Comparison of ENCODE assay signal across 8 mouse cellular contexts in genomic region chr17:87473736-87474500, GRCm38 (mm10). TPM values are rescaled to one million over a fixed set of nuclear protein-coding genes. Genes with fewer than 3 reads are reported as not detected.
DNase-seq lines count a peak whose midpoint lies in the region; ATAC-seq and TF ChIP-seq lines count a peak whose summit lies in the region.

No protein-coding gene starts in this region.

- no peak for TF ChIP-seq CTCF in spleen, adult 2 months (IDR thresholded peaks at IDR 0.05; ENCODE audit: extremely low read depth, insufficient read depth, insufficient read length, insufficient replicate concordance)
- TF ChIP-seq CTCF in intestine, postnatal 0 days (IDR thresholded peaks at IDR 0.05; ENCODE audit: low read depth) = no peak

- no peaks in the 10 kb centered on the region for H3K27me3 ChIP-seq in spleen, adult 2 months (ENCODE audit: control insufficient read depth, insufficient read depth, low read length)
- no peaks in the 10 kb centered on the region for H3K27me3 ChIP-seq in intestine, postnatal 0 days (replicated peaks; ENCODE audit: control insufficient read depth, insufficient read depth, low read length)
- H3K27me3 ChIP-seq in limb, embryonic 14.5 days (ENCODE audit: control insufficient read depth, insufficient read depth, low read length) = no peaks in the 10 kb centered on the region
- H3K27me3 ChIP-seq in midbrain, embryonic 13.5 days = no peaks in the 10 kb centered on the region; the same call in 1 of the 2 replicates
- H3K27me3 ChIP-seq in splenic B cell, adult 2 months (ENCODE audit: control insufficient read depth, insufficient read depth, low read length, poor library complexity, severe bottlenecking) = no peaks in the 10 kb centered on the region

- no peaks in the 10 kb centered on the region for H3K36me3 ChIP-seq in spleen, adult 2 months (ENCODE audit: control insufficient read depth, insufficient read depth, low read length)
- no peaks in the 10 kb centered on the region for H3K36me3 ChIP-seq in intestine, postnatal 0 days (ENCODE audit: control insufficient read depth, insufficient read depth)
- no peaks in the 10 kb centered on the region for H3K36me3 ChIP-seq in limb, embryonic 14.5 days (ENCODE audit: control insufficient read depth, insufficient read depth, low read length)
- no peaks in the 10 kb centered on the region for H3K36me3 ChIP-seq in midbrain, embryonic 13.5 days
- H3K36me3 ChIP-seq in splenic B cell, adult 2 months (ENCODE audit: control insufficient read depth, insufficient read depth, low read length, poor library complexity, severe bottlenecking) = no peaks in the 10 kb centered on the region

- peak overlapping the region; percentile 39 for H3K4me3 ChIP-seq in spleen, adult 2 months (ENCODE audit: extremely low read depth, insufficient read depth, insufficient read length)
- peak overlapping the region; percentile 26 for H3K4me3 ChIP-seq in intestine, postnatal 0 days (ENCODE audit: low read depth, low read length)
- H3K4me3 ChIP-seq in limb, embryonic 14.5 days (replicated peaks; ENCODE audit: low read length) = peak overlapping the region; percentile 29
- peak overlapping the region; percentile 34 for H3K4me3 ChIP-seq in midbrain, embryonic 13.5 days (replicated peaks)

- no peaks in the 10 kb centered on the region for H3K4me1 ChIP-seq in spleen, adult 2 months (ENCODE audit: control insufficient read depth, insufficient read depth, insufficient read length)
- H3K4me1 ChIP-seq in intestine, postnatal 0 days (replicated peaks; ENCODE audit: control insufficient read depth, insufficient read depth, low read length) = peaks cover 20% of the 10 kb centered on the region
- peaks cover 15% of the 10 kb centered on the region for H3K4me1 ChIP-seq in limb, embryonic 14.5 days (ENCODE audit: control insufficient read depth, insufficient read depth, low read length)
- H3K4me1 ChIP-seq in midbrain, embryonic 13.5 days (replicated peaks) = peaks cover 32% of the 10 kb centered on the region

- no peaks in the 10 kb centered on the region for H3K9me3 ChIP-seq in intestine, postnatal 0 days (ENCODE audit: control insufficient read depth)
- H3K9me3 ChIP-seq in limb, embryonic 14.5 days (ENCODE audit: control insufficient read depth, low read length) = no peaks in the 10 kb centered on the region
- H3K9me3 ChIP-seq in midbrain, embryonic 13.5 days = no peaks in the 10 kb centered on the region

- TF ChIP-seq POLR2A in spleen, adult 2 months (IDR thresholded peaks at IDR 0.05; ENCODE audit: low read depth, low read length) = no peak
- no peak for TF ChIP-seq POLR2A in limb, embryonic 14.5 days (IDR thresholded peaks at IDR 0.05; ENCODE audit: borderline replicate concordance, extremely low read depth, insufficient read depth, insufficient read length)

- peak; percentile 28; the same call in 1 of the 2 replicates for ATAC-seq in intestine, postnatal 0 days
- ATAC-seq in limb, embryonic 14.5 days (ENCODE audit: low FRiP score, low read depth) = peak; percentile 73
- peak; percentile 73 for ATAC-seq in midbrain, embryonic 13.5 days

- no peak overlapping the region for H3K27ac ChIP-seq in spleen, adult 2 months (ENCODE audit: insufficient read depth, low read length)
- peak overlapping the region; percentile 8; the same call in 1 of the 2 replicates for H3K27ac ChIP-seq in intestine, postnatal 0 days (ENCODE audit: low read depth, low read length)
- 0 out of 2 replicates have a peak overlapping the region, but pooled peaks have one; percentile 33 for H3K27ac ChIP-seq in limb, embryonic 14.5 days (replicated peaks; ENCODE audit: low read depth, low read length)
- peak overlapping the region; percentile 36 for H3K27ac ChIP-seq in midbrain, embryonic 13.5 days

- peak in 1 of 2 experiments; percentile 19 for DNase-seq in spleen, adult 2 months (ENCODE audit: low read depth in 1 of 2, low spot score in 2 of 2)
- DNase-seq in spleen, postnatal 4 days (ENCODE audit: low spot score in 2 of 2) = no peak
- peak; percentile 68 for DNase-seq in embryo, embryonic 10.5 days (ENCODE audit: low spot score)
- peak; percentile 27 for DNase-seq in gastrocnemius, postnatal 25 days
- DNase-seq in limb, embryonic 14.5 days (ENCODE audit: low spot score) = peak; percentile 57
- DNase-seq in splenic B cell, adult 2 months (ENCODE audit: low read depth, low spot score) = peak; percentile 63

- WGBS in spleen, adult 2 months = 6% methylated on average over 23 of the region's 23 CpGs
- WGBS in intestine, postnatal 0 days = 5% methylated on average over 23 of the region's 23 CpGs
- 2% methylated on average over 23 of the region's 23 CpGs for WGBS in limb, embryonic 14.5 days
- WGBS in midbrain, embryonic 13.5 days = under 1% methylated on average over 23 of the region's 23 CpGs

- H3K4me2 ChIP-seq in intestine, postnatal 0 days (replicated peaks; ENCODE audit: low read depth) = peak overlapping the region; percentile 70
- peak overlapping the region; percentile 58 for H3K4me2 ChIP-seq in limb, embryonic 14.5 days (replicated peaks; ENCODE audit: low read depth, low read length, severe bottlenecking)
- H3K4me2 ChIP-seq in midbrain, embryonic 13.5 days (replicated peaks) = peak overlapping the region; percentile 65

- H3K9ac ChIP-seq in intestine, postnatal 0 days (ENCODE audit: low read depth, low read length) = peak overlapping the region; percentile 37; the same call in 1 of the 2 replicates
- peak overlapping the region; percentile 17 for H3K9ac ChIP-seq in limb, embryonic 14.5 days (ENCODE audit: low read depth, low read length, severe bottlenecking)
- peak overlapping the region; percentile 39 for H3K9ac ChIP-seq in midbrain, embryonic 13.5 days (replicated peaks)

RNA-seq across cellular contexts. Expression of gene Calm2, which starts 27.2 kb away (rescaled TPM):
- 12.4 TPM in 2 replicates for polyA plus RNA-seq in spleen, adult 2 months (2012; rRNA removed)
- 100 to 1,000 TPM; 161 to 162 TPM for total RNA-seq in gastrocnemius, postnatal 25 days (2021)
- 756 and 774 TPM in 2 replicates for polyA plus RNA-seq in intestine, postnatal 0 days (2015; fragmentation: Nextera tagmentation; extraction: Ambion mirVana)
- polyA plus RNA-seq in limb, embryonic 14.5 days (2012; rRNA removed) = 385 and 537 TPM in 2 replicates
- 933 and 956 TPM in 2 replicates for polyA plus RNA-seq in limb, embryonic 14.5 days (2014; fragmentation: Nextera tagmentation; extraction: Ambion mirVana)
- 1,571 and 1,689 TPM in 2 replicates for polyA plus RNA-seq in midbrain, embryonic 13.5 days (2015; fragmentation: Nextera tagmentation; extraction: Ambion mirVana)

RNA-seq across cellular contexts. Expression of gene Stpg4, which starts 46.4 kb away (rescaled TPM):
- polyA plus RNA-seq in spleen, adult 2 months (2012; rRNA removed) = 0.21 TPM in 1 of 2 replicates, not detected in the other
- total RNA-seq in gastrocnemius, postnatal 25 days (2021) = not detected
- polyA plus RNA-seq in intestine, postnatal 0 days (2015; fragmentation: Nextera tagmentation; extraction: Ambion mirVana) = not detected in 2 replicates
- polyA plus RNA-seq in limb, embryonic 14.5 days (2012; rRNA removed) = not detected in 2 replicates
- polyA plus RNA-seq in limb, embryonic 14.5 days (2014; fragmentation: Nextera tagmentation; extraction: Ambion mirVana) = not detected in 2 replicates
- 0.37 TPM in 1 of 2 replicates, not detected in the other for polyA plus RNA-seq in midbrain, embryonic 13.5 days (2015; fragmentation: Nextera tagmentation; extraction: Ambion mirVana)

Comparison
In these comparisons a context has a peak if more than half of its experiments do, and no peak if none do; other contexts are left out.
1. DNase-seq: peak in embryo, embryonic 10.5 days (single experiment), gastrocnemius, postnatal 25 days (single experiment), limb, embryonic 14.5 days (single experiment) and splenic B cell, adult 2 months (single experiment); none in spleen, postnatal 4 days (0 of 2).
2. RNA of gene Calm2, which starts 27.2 kb away (polyA plus RNA-seq): 1,571 to 1,689 TPM in midbrain, embryonic 13.5 days, 385 to 956 TPM in limb, embryonic 14.5 days and 756 to 774 TPM in intestine, postnatal 0 days; 12.4 TPM in spleen, adult 2 months; every median in the first group is over 10 times any median in the second.
3. Peak in every context shown above with its lines, with median percentiles within 50 percentile points of each other: H3K4me3 ChIP-seq, ATAC-seq, H3K4me2 ChIP-seq and H3K9ac ChIP-seq.